Mouse (Mus musculus) monocyte, adult 2 months (primary cell): Measurements from ENCODE around the gene Dnah5.

Experiments
- DNase-seq, 2 experiments: peaks; one replicate each; pipeline ENCODE4 v3.0.0; 2022; ENCODE audit warnings: low spot score in 2 of 2, low read depth in 1 of 2

The Dnah5 gene

DNA sequence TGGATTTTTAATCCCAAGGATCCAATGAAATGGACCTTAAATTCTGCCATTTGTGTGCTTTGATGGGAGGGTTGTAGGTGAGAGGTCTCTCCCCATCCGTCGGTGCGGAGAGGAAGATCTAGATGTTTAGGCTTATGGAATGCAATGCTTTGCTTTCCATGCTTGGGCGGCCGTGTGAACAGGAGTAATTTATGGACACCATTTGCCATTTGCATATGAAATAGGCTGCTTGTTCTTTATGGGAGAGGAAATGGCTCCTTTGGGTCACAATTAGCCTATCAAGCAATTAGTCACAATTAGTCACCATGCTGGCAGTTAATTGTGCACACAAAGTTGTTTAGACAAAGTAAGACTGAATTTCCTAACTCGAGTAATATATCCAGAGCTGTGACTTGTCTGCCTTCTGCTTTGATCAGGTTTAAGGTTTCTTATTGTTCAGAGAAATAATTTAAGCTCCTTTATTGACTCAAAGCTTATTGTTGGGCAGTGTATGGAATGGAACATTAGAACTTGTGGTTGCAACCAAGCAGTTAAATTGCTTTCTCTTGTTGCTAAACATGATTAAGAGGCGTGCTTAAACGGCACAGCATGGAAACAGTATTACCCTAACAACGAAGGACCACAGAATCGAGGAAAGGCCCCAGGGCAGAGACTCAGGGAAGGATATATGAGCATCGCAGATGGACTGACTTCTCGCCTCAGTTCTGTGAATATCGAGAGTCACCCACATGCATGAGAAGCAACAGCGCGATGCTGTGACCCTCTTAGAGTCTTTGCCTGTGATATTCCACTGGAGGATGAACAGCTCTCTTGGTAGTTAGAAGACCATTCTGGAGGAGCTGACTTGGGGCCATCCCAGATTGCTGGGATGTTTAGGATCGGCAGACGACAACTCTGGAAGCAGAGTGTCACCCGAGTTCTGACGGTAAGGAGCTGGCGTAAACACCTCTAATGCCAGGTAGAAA is at the start of gene Dnah5:
Gene Dnah5, plus strand, starts transcription at position 642 of the 965 bp plus-strand sequence.
- DNase-seq = no peak

DNA sequence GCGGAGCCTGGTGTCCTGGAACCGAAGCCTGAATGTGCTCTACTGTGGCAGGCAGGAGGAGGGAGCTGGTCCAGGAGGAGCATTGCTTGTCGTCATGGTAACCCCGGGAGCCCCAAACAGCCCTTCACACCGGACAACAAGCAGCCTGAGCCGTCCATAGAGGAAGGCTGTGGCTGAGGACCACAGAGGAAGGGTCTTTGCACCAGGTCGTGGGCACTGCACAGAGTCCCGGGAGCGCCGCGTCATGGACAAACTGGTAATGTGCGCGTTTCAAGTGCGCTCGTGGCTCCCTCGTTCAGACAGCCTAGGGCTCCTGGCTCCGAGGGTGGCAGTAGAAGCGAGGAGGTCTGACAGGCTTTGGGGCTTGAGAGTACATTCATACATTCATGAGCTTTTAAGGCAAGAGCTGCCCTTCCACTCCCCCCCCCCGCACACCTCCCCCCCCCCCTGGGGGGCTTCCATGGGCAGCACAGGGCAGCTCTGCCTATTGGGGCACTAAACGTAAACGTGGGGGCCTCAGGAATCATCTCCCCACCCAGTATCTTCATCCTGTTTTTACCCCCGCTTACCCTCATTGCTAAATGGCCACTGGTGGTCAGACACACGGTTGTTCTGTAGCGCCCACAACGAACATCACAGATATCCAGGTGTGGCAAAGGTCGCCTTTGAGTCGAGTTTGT is 48.6 kb upstream of the Dnah5 start:
- DNase-seq = no peak

DNA sequence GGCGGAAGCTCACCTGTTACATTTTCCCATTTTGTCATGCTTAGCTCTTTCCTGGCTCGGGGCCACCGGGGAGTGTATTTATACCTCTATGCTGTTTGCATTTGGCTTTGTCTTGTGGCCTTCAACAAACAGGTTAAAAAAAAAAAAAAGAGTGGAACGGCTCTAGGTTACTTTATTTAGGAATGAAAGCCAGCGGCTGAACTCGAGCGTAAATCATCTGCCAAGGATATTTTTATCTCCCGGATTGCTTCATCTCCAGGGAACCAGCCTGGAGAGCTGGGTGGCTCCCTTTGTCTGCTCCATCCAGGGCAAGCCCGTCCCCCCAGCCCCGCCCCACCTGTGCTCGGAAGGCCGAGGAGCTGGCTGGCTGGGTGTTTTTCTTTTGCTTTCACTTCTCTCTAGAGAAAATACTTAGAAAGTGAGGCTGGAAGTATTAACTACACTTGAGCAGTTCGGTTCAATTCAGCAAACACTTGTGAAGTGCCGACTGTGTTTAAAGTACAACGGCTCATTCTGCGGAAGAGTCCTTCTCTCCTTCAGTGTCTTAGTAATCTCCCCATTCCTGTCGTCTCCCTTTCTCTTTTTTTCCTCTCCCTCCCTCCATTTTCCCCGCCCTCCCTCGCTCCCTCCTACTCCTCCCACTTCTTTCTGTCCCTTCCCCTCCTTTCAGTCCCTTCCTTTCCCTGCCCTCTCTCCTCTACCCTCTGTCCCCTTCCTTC is 44.6 kb upstream of the Dnah5 start:
- DNase-seq = no peak

DNA sequence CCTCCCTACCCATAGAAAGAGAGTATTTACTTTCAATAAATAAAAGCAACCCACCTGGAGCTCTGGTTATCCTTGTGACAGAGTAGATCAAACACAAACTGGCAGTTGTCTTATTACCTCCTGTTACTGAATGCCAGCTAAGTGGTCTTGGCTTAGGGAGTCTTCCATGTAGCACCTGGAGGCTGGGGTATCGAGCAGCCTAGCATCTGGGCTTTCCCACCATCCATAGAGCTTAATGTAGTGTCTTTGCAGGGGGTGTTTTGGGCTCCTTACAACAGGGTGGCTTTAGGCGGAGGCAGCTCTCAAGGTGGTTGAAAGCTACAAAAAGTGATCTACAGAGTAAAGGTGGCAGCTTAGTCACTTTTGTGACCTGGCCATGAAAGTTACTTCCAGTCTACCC is 41.3 kb upstream of the Dnah5 start:
- DNase-seq = no peak

GRCm38 (mm10) chr15:28165234-28165633 is 38.3 kb upstream of the Dnah5 start:
- no peak for DNase-seq

DNA sequence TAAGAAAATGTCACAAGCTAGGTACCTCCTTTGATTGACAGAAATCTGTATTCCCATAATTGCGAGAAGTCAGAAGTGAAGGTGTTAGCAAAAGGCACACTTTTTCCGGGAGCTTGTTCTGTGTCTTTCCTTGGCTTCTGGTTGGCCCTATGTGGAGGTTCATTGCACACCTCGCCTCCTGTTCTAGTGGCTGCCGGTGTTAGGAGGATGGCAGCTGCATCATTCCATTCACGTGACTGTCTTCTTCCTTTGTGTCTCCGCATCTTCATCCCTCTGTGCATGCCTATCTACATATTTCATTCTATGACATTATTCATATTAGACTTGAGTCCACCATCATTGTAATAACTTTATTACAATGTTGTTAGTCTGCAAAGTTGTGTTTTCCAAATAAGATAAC is 37.5 kb upstream of the Dnah5 start:
- no peak for DNase-seq

DNA sequence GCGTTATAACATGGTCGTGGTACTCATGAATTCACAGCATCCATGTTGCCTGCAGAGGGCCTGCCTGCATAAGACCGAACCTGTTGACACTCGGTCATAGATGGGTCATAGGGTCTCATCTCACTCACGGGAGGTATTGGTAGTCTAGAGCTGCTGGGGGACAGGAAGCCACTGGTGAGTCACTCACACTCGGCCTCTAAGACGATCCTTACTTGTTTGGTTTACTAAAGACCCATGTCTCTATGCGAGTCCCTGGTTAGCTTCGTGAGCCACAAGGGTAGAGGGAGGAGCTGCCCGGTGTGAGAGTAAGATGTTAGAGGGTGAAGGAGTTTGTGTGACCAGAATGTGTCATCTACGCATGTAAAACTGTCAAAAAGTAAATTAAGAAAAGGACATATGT is 24.6 kb upstream of the Dnah5 start:
- DNase-seq = no peak

GRCm38 (mm10) chr15:28179556-28179955 is 24.0 kb upstream of the Dnah5 start:
- DNase-seq = no peak

- peak in 1 of 2 experiments; percentile 19 for DNase-seq
These were observed 21.7 kb upstream of the Dnah5 start for GRCm38 (mm10) chr15:28181862-28182261.

DNA sequence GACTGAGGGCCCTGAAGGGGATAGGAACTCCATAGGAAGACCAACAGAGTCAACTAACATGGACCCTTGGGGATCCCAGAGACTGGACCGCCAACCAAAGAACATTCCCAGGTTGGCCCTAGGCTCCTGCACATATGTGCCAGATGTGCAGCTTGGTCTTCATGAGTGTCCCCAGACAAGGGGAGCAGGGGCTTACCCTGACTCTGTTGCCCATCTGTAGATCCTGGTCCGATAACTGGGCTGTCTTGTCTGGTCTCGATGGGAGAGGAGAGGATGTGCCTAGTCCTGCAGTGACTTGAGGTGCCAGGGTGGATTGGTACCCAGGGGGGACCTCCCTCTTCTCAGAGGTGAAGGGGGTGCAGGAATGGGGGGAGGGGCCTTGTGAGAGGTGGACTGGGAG is 21.0 kb upstream of the Dnah5 start:
- DNase-seq = no peak

GRCm38 (mm10) chr15:28187472-28188360 is 15.8 kb upstream of the Dnah5 start:
- peak in 1 of 2 experiments; percentile 23 for DNase-seq

- no peak for DNase-seq
These were observed 15.1 kb upstream of the Dnah5 start for GRCm38 (mm10) chr15:28188361-28189011.

DNA sequence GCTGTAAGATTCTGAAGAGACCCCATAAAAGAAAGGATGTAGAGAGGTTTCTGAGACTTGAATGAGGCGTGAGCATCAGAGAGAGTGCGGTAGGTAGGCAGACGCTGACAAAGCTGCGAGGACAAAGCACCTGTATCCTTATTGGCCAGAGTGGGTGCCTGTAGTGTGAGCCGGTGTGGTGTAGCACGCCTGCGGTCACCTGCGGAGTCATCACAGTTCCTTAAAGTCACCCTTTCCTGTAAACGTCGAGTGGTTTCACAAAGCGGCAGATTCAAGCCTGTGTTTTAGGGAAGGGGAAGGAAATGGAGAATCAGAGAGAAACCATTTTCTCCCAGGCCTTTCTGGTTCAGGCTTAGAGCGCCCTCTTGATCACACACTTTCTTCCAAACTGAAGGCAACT is 13.9 kb upstream of the Dnah5 start:
- DNase-seq = no peak

GRCm38 (mm10) chr15:28198609-28199008 is 4.9 kb upstream of the Dnah5 start:
- DNase-seq = no peak

GRCm38 (mm10) chr15:28204626-28205025 is 1.1 kb downstream of the Dnah5 start:
- no peak for DNase-seq

- DNase-seq = no peak
These were observed 4.0 kb downstream of the Dnah5 start for GRCm38 (mm10) chr15:28207545-28207944.

DNA sequence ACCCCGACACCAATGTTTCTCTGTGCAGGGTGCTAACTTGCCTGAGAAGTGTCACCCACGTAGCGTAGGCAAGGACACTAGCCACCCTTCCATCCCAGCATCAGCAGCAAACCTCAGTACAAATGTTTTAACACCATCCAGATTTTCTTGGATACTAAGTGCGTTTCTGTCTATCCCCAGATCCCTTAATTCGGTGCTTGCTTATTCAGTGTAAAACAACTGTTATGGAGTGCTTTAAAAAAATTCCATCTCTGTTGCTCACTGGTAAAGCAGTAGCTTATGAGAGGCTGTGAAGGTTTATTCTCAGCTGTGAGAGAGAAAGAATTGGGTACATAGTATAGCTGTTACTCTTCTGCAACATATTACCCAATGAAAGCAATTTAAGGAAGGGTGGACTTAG is 9.5 kb downstream of the Dnah5 start:
- DNase-seq = no peak

DNA sequence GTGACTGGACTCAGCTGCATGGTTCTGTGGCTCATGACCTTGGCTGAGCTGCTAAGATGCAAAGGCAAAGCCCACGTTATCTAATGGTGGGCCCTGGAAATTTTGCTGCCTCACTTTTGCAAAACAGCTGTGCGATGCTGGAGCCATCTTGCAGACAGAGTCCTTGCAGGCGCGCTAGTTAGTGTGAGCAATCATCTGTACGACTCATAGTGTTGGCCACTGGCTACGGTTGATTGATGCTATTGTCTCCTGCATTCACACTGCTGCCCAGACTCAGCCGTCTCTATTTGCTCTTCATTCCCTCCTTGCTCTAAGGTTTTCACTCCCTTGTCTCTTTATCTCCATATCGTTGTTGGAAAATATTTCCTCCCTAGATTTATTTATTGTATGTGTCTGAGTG is 12.8 kb downstream of the Dnah5 start:
- no peak for DNase-seq

DNA sequence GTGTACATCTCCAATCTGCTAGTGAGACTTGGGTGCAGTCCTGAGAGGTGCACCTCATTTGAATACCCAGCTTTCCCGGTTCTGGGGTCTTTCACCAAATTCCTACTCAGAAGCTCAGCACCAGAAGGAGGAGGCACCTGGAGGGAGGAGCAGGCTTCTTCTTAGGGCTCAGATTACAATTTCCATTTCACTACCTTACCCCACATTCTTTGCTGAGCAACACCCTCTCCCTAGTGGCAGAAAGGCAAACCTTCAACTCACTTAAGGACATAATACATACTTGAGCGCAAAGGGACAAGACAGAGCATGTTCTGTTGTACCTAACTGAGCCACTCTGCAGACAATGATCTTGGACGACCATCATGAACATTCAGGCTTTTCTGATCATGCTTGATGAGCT is 23.8 kb downstream of the Dnah5 start:
- DNase-seq = no peak

DNA sequence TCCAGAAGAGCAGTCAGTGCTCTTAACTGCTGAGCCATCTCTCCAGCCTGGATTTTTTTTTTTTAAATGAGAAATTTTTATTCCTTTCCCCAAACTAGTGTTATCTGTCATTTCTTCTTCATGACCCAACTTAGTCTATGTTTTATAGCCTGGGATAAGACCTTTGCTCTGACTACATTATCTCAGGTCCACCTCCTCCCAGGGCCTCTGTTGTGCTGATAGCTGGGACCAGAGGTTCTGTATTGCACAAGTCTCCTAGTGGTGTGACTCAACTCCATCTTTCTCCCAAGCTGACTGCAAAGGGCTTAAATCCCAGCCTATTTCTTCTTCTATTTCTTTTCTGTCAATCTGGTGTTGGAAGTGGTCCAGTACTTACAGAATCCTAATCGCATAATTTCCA is 56.7 kb downstream of the Dnah5 start:
- no peak for DNase-seq
